Mouse (Mus musculus) hindbrain, embryonic 14.5 days (tissue): ENCODE data around the gene Gm9780. TPM values are rescaled to one million over a fixed set of nuclear protein-coding genes. Genes with fewer than 3 reads are reported as not detected.
"Not testable (repeated sequence)": the region's sequence is repeated elsewhere in the genome, so short reads cannot be mapped to it uniquely, and the experiment has no call there.

Experiments used
- ATAC-seq: fragments of 200-750 bp; cut with Nextera tagmentation; 2 replicates; pipeline ENCODE4 v1.8.0; 2017; ENCODE audit warnings: moderate number of reproducible peaks, mild to moderate bottlenecking, moderate TSS enrichment, moderate library complexity; ENCODE audit not compliant: low FRiP score
- DNase-seq: peaks from one replicate; pipeline ENCODE4 v3.0.0-alpha.2; 2015; ENCODE audit warnings: low spot score
- H3K27ac ChIP-seq: fragments of 300-500 bp; sonication (generic); 2 replicates; pipeline ENCODE4 v1.5.1; 2014; ENCODE audit warnings: mild to moderate bottlenecking, moderate library complexity
- H3K27me3 ChIP-seq: fragments of 300-500 bp; sonication (generic); 2 replicates; pipeline ENCODE4 v1.6.1; 2014; ENCODE audit warnings: mild to moderate bottlenecking, low read length, mixed read lengths; ENCODE audit not compliant: control insufficient read depth, insufficient read depth
- H3K36me3 ChIP-seq: fragments of 300-500 bp; sonication (generic); replicated peaks from 2 replicates; pipeline ENCODE4 v1.6.1; 2014; ENCODE audit not compliant: control insufficient read depth, insufficient read depth
- H3K4me1 ChIP-seq: fragments of 300-500 bp; sonication (generic); replicated peaks from 2 replicates; pipeline ENCODE4 v1.6.1; 2014; ENCODE audit warnings: antibody characterized with exemption, low read length, mixed read lengths; ENCODE audit not compliant: control insufficient read depth, insufficient read depth
- H3K4me2 ChIP-seq: fragments of 300-500 bp; sonication (generic); replicated peaks from 2 replicates; pipeline ENCODE4 v1.6.1; 2014; ENCODE audit warnings: mild to moderate bottlenecking, moderate library complexity
- H3K4me3 ChIP-seq: fragments of 300-500 bp; sonication (generic); replicated peaks from 2 replicates; pipeline ENCODE4 v1.5.1; 2014; ENCODE audit warnings: mild to moderate bottlenecking, low read length
- H3K9ac ChIP-seq: fragments of 300-500 bp; sonication (generic); 2 replicates; pipeline ENCODE4 v1.6.1; 2014
- H3K9me3 ChIP-seq: fragments of 300-500 bp; sonication (generic); 2 replicates; pipeline ENCODE4 v1.6.1; 2016; ENCODE audit warnings: low read length; ENCODE audit not compliant: control insufficient read depth
- WGBS: fragments of 180-500 bp; shearing (Covaris S2); extraction: QIAGEN DNeasy Blood & Tissue Kit; methylation state at CpG from one replicate; pipeline ENCODE4 v1.1.7; 2014; 5-methylcytosine and 5-hydroxymethylcytosine counted together
- polyA plus RNA-seq: library from polyadenylated mRNA; unstranded; fragments of >200 nt; fragmentation: Nextera tagmentation; extraction: Ambion mirVana; gene quantifications from 2 replicates; pipeline ENCODE4 v1.2.1, GENCODE M21; 2014

The Gm9780 gene
- polyA plus RNA-seq, 1 experiment from 2014 or later = 8.5 TPM

- not testable (repeated sequence) for H3K4me1 ChIP-seq, H3K27me3 ChIP-seq, DNase-seq, H3K36me3 ChIP-seq, H3K9me3 ChIP-seq
- H3K9ac ChIP-seq = peak overlapping the region; percentile 44; the same call in 1 of the 2 replicates
- peak overlapping the region; percentile 94 for H3K27ac ChIP-seq
- ATAC-seq = peak; percentile 29
- peak overlapping the region; percentile 18; the same call in 1 of the 2 replicates for H3K4me3 ChIP-seq
- 2% methylated on average over 6 of the region's 13 CpGs for WGBS
- H3K4me2 ChIP-seq = peak overlapping the region; percentile 49
Measured at GRCm38 (mm10) chr14:25979242-25979941, 63.1 kb downstream of the Gm9780 start.

GRCm38 (mm10) chr14:25978371-25979241, 63.9 kb downstream of the Gm9780 start, which contains the start of gene Duxbl1:
TSS of gene Duxbl1 (plus strand) at chr14:25978577.
- no CpG with 5 or more reads among the region's 25 CpGs for WGBS
- H3K4me1 ChIP-seq, DNase-seq, H3K27me3 ChIP-seq, H3K9me3 ChIP-seq, H3K36me3 ChIP-seq: not testable (repeated sequence)
- Histone ChIP-seq H3K4me3 (peak within 1 kb of the TSS; percentile 18; the same call in 1 of the 2 replicates), H3K27ac (peak within 1 kb of the TSS; percentile 94), H3K4me2 (peak within 1 kb of the TSS; percentile 49), H3K9ac (peak within 1 kb of the TSS; percentile 44; the same call in 1 of the 2 replicates)
- peak; percentile 93 for ATAC-seq

Other genes with a start within 250 kb of the Gm9780 start
- gene Anxa11, start 200.6 kb downstream of the Gm9780 start, polyA plus RNA-seq = 2.9 and 3.2 TPM in 2 replicates
- gene Plac9a, start 139.6 kb downstream of the Gm9780 start, polyA plus RNA-seq = not detected in 2 replicates
- gene Tmem254a, start 115.0 kb downstream of the Gm9780 start, polyA plus RNA-seq = 5.5 and 6.3 TPM in 2 replicates
- not detected in 2 replicates for gene Cphx1, start 104.4 kb downstream of the Gm9780 start, polyA plus RNA-seq
- gene Duxbl1, start 64.1 kb downstream of the Gm9780 start, polyA plus RNA-seq = 1.6 and 1.9 TPM in 2 replicates
- gene Tmem254c, start 24.6 kb upstream of the Gm9780 start, polyA plus RNA-seq = 27.7 and 30.4 TPM in 2 replicates
- not detected in 2 replicates for gene Cphx2, start 38.8 kb upstream of the Gm9780 start, polyA plus RNA-seq
- not detected in 2 replicates for gene Cphx3, start 39.6 kb upstream of the Gm9780 start, polyA plus RNA-seq
- 1.6 and 2.0 TPM in 2 replicates for gene Duxbl2, start 75.6 kb upstream of the Gm9780 start, polyA plus RNA-seq
- gene Plac9b, start 139.8 kb upstream of the Gm9780 start, polyA plus RNA-seq = 6.3 and 8.1 TPM in 2 replicates
- 30.6 and 32.5 TPM in 2 replicates for gene Tmem254b, start 164.3 kb upstream of the Gm9780 start, polyA plus RNA-seq
- 0.66 and 0.70 TPM in 2 replicates for gene Duxbl3, start 215.3 kb upstream of the Gm9780 start, polyA plus RNA-seq